Mouse (Mus musculus): ENCODE measurements at regions not wholly inside any gene's neighbourhood (a gene's known extent, or its start where the extent isn't known, plus 50 kb on each side); places are given as distances from the start of the nearest gene placed in this dataset.
A peak's percentile ranks its signal among the peaks of the same experiment; 100 is the strongest.

- Histone ChIP-seq H3K4me1 (ENCODE audit: insufficient read depth, low read length) (no peaks in the 10 kb centered on the region), H3K4me3 (ENCODE audit: low read depth, low read length) (no peak overlapping the region), H3K4me2 (ENCODE audit: low read depth, low read length, poor library complexity, severe bottlenecking) (no peak overlapping the region), H3K27ac (ENCODE audit: low read depth, low read length) (no peak overlapping the region), H3K36me3 (ENCODE audit: insufficient read depth, low read length) (no peaks in the 10 kb centered on the region), H3K27me3 (ENCODE audit: insufficient read depth, low read length) (no peaks in the 10 kb centered on the region), H3K9me3 (ENCODE audit: low read length) (no peaks in the 10 kb centered on the region), H3K9ac (replicated peaks; ENCODE audit: low read length, poor library complexity, severe bottlenecking) (no peak overlapping the region)
- 97% methylated on average over 1 of the region's 1 CpGs for WGBS
- TF ChIP-seq CTCF (IDR thresholded peaks at IDR 0.05) = no peak
- no peak for DNase-seq (ENCODE audit: low spot score)
- ATAC-seq (ENCODE audit: low FRiP score) = no peak
Observed at GRCm38 (mm10) chr5:79558491-79558890, 1461.4 kb upstream of the Adgrl3 start.

- no peaks in the 10 kb centered on the region for H3K27me3 ChIP-seq (ENCODE audit: insufficient read depth, low read length)
- ATAC-seq (ENCODE audit: low FRiP score) (no peak), DNase-seq (ENCODE audit: low spot score) (peak; percentile 16)
- H3K4me2 ChIP-seq (ENCODE audit: low read depth, low read length, poor library complexity, severe bottlenecking) = no peak overlapping the region
- 74% methylated on average over 7 of the region's 7 CpGs for WGBS
- no peak for TF ChIP-seq CTCF (IDR thresholded peaks at IDR 0.05)
- no peak overlapping the region for H3K4me3 ChIP-seq (ENCODE audit: low read depth, low read length)
- no peaks in the 10 kb centered on the region for H3K36me3 ChIP-seq (ENCODE audit: insufficient read depth, low read length)
- no peaks in the 10 kb centered on the region for H3K9me3 ChIP-seq (ENCODE audit: low read length)
- no peak overlapping the region for H3K27ac ChIP-seq (ENCODE audit: low read depth, low read length)
- H3K4me1 ChIP-seq (ENCODE audit: insufficient read depth, low read length) = no peaks in the 10 kb centered on the region
- no peak overlapping the region for H3K9ac ChIP-seq (replicated peaks; ENCODE audit: low read length, poor library complexity, severe bottlenecking)
Observed at GRCm38 (mm10) chr5:79588700-79589099, 1431.2 kb upstream of the Adgrl3 start.

All from midbrain, postnatal 0 days (tissue).